Mouse (Mus musculus): Measurements from ENCODE around the gene Tmcc2. TPM values are rescaled to one million over a fixed set of nuclear protein-coding genes. Genes with fewer than 3 reads are reported as not detected.
A peak's percentile ranks its signal among the peaks of the same experiment; 100 is the strongest.

The Tmcc2 gene
- polyA plus RNA-seq, 1 experiment from 2014 or later = 37.2 TPM

GRCm38 (mm10) chr1:132326777-132327176, 64.3 kb downstream of the Tmcc2 start:
- H3K27ac ChIP-seq (ENCODE audit: low read length) = no peak overlapping the region
- ATAC-seq = no peak; the same call in 1 of the 2 replicates
- 43% methylated on average over 9 of the region's 9 CpGs for WGBS
- no peak overlapping the region for H3K4me2 ChIP-seq (replicated peaks; ENCODE audit: low read depth, low read length)
- no peaks in the 10 kb centered on the region for H3K27me3 ChIP-seq (replicated peaks; ENCODE audit: insufficient read depth, low read length)
- H3K4me1 ChIP-seq (ENCODE audit: insufficient read depth, low read depth, low read length) = peaks cover 7% of the 10 kb centered on the region; the same call in 1 of the 2 replicates
- TF ChIP-seq CTCF (IDR thresholded peaks at IDR 0.05) (no peak), EP300 (IDR thresholded peaks at IDR 0.05) (no peak)
- H3K9ac ChIP-seq (replicated peaks; ENCODE audit: low read depth) = no peak overlapping the region
- no peak for DNase-seq (ENCODE audit: low spot score)
- H3K9me3 ChIP-seq (ENCODE audit: low read length) = no peaks in the 10 kb centered on the region
- H3K4me3 ChIP-seq (ENCODE audit: low read depth, low read length) = no peak overlapping the region
- H3K36me3 ChIP-seq (ENCODE audit: insufficient read depth, low read length) = peaks cover 23% of the 10 kb centered on the region

DNA sequence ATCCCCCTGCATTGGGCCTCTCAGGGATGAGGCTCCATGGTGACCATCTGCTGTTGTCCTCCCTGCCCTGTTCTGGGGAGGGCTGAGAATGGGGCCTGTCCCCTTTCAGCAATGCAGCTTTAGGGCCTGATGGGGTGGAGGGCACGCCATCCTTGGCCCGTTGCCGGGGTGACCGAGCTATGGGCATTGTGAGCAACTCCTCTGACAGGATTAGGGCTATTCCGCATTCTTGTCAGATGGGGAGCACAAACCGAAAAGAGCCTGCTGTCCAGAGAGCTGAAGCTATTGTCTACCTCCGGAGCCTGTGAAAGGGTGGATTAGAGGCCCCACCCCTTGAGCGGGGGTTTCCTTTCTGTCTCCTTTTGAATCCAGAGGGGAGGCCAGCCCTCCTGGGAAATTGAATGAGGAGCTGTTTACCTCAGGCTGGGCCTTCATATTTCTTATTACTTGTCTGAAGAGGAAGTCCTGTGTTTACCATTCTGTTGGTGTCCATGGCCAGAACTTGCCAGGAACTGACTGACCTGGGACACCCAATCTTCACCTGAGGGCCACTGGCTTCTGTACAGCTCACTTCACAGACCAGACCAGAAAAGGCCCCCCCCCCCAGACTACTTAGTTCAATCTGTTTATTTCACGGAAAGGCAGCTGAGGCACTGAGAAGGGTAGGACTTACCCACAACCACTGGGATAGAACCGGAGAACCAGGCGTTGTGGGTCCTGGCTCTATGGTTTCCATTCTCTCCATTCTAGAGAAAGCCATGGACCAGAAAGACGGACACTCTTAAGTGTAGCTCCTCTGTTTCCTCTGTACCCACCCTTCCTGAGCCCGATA, 68.2 kb downstream of the Tmcc2 start:
- Histone ChIP-seq H3K4me2 (replicated peaks; ENCODE audit: low read depth, low read length) (no peak overlapping the region), H3K36me3 (ENCODE audit: insufficient read depth, low read length) (0 out of 2 replicates have a peak, but pooled peaks cover under 1% of the 10 kb centered on the region), H3K27me3 (replicated peaks; ENCODE audit: insufficient read depth, low read length) (no peaks in the 10 kb centered on the region), H3K9me3 (ENCODE audit: low read length) (no peaks in the 10 kb centered on the region), H3K9ac (replicated peaks; ENCODE audit: low read depth) (no peak overlapping the region), H3K4me1 (ENCODE audit: insufficient read depth, low read depth, low read length) (peaks cover 13% of the 10 kb centered on the region; the same call in 1 of the 2 replicates), H3K4me3 (ENCODE audit: low read depth, low read length) (no peak overlapping the region), H3K27ac (ENCODE audit: low read length) (no peak overlapping the region)
- TF ChIP-seq EP300 (IDR thresholded peaks at IDR 0.05) (peak; percentile 64), CTCF (IDR thresholded peaks at IDR 0.05) (peak; percentile 42)
- WGBS = 37% methylated on average over 13 of the region's 13 CpGs
- ATAC-seq = peak; percentile 37
- peak; percentile 56 for DNase-seq (ENCODE audit: low spot score)

DNA sequence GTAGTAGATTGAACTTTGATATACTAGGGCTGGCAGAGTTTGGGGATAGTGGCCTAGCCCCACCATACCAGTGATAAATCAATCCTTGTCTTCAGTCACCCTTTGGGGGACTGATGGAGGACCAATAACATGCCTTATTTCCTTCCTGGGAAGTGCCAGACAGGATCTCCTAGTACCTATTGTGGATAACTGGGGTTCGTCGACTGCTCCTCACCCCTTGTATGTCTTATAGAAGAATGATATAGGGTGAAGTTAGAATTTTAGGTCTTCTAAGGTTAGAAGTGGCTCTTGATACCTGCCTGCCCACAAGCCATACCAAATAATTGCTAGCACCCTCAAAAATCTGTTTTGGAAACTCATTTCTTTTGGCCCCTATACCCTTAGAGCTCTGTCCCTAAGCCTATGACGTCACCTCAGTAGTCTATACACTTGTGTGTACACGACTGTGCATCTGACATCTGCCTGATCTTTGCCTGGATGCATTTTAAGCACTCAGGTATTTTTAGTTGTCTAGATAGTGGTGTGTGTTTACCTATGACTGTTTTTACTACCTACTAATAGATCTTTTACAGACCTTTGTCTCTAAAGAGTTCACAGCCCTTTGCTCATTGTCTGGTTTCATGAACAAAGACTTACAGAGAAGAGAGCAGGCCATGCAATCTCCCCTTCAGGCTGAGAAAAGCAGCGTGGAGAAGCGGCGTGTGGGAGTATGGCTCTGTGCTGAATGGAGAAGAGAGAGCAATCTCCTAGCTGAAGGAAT, 69.1 kb downstream of the Tmcc2 start:
- Histone ChIP-seq H3K27ac (ENCODE audit: low read length) (no peak overlapping the region), H3K27me3 (replicated peaks; ENCODE audit: insufficient read depth, low read length) (no peaks in the 10 kb centered on the region), H3K36me3 (ENCODE audit: insufficient read depth, low read length) (no peaks in the 10 kb centered on the region), H3K9ac (replicated peaks; ENCODE audit: low read depth) (no peak overlapping the region), H3K4me3 (ENCODE audit: low read depth, low read length) (no peak overlapping the region), H3K4me1 (ENCODE audit: insufficient read depth, low read depth, low read length) (peaks cover 18% of the 10 kb centered on the region; the same call in 1 of the 2 replicates), H3K4me2 (replicated peaks; ENCODE audit: low read depth, low read length) (no peak overlapping the region), H3K9me3 (ENCODE audit: low read length) (no peaks in the 10 kb centered on the region)
- TF ChIP-seq CTCF (IDR thresholded peaks at IDR 0.05) (no peak), EP300 (IDR thresholded peaks at IDR 0.05) (no peak)
- 72% methylated on average over 7 of the region's 7 CpGs for WGBS
- ATAC-seq (no peak), DNase-seq (ENCODE audit: low spot score) (no peak)

GRCm38 (mm10) chr1:132319242-132319641, 71.8 kb downstream of the Tmcc2 start:
- Histone ChIP-seq H3K4me2 (replicated peaks; ENCODE audit: low read depth, low read length) (no peak overlapping the region), H3K27ac (ENCODE audit: low read length) (peak overlapping the region; percentile 66; the same call in 1 of the 2 replicates), H3K4me3 (ENCODE audit: low read depth, low read length) (no peak overlapping the region), H3K4me1 (ENCODE audit: insufficient read depth, low read depth, low read length) (peaks cover 18% of the 10 kb centered on the region; the same call in 1 of the 2 replicates), H3K9me3 (ENCODE audit: low read length) (no peaks in the 10 kb centered on the region), H3K36me3 (ENCODE audit: insufficient read depth, low read length) (no peaks in the 10 kb centered on the region), H3K27me3 (replicated peaks; ENCODE audit: insufficient read depth, low read length) (no peaks in the 10 kb centered on the region), H3K9ac (replicated peaks; ENCODE audit: low read depth) (no peak overlapping the region)
- WGBS = 35% methylated on average over 5 of the region's 5 CpGs
- DNase-seq (ENCODE audit: low spot score) (peak; percentile 94), ATAC-seq (peak; percentile 83)
- TF ChIP-seq CTCF (IDR thresholded peaks at IDR 0.05) (no peak), EP300 (IDR thresholded peaks at IDR 0.05) (peak; percentile 68)

DNA sequence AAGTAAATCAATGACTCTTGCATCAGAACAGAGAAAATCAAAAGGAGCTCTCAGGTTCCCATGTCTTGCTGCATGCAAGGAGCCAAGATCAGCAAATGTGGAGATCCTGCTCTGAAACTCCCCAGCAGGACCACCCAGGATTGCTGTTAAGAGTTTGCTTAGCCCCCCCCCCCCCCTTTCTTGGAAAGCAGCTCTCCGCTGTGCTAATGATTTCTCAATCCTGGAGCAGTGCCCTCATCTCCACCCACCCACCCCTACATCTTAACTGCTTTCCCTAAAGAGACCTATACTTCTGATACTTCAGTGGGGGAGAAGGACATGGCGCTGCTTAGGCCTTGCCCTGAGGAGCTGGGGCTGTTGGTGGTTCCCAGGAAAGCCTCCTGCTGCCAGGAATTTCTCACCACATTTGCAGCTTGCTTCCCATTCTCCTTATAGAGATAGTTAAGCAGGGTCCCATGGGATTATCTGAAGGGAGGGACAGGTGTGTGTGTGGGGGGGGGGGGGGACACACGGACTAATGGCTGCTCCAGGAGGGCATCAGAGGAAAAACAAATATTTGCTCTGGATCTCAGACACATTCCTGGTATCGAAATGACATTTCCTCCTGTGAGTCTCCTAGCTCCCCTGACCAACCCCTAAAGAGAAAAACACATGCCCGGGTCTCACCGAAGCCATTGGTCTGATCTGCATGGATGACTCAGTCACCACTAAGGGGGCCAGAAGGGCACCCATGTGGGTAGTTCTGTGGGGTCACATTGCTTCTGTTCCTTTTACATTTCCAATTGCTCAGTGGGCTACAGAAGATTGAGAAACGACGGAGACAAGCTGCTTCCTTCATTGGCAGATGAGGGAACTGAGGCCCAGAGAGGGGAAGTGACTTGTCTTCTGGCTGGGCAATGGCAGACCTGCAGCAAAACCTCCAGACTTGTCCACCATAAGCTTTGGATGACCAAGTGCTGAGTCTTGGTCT, 72.9 kb downstream of the Tmcc2 start:
- 31% methylated on average over 8 of the region's 8 CpGs for WGBS
- H3K27ac ChIP-seq (ENCODE audit: low read length) = peak overlapping the region; percentile 66
- ATAC-seq = peak; percentile 3; the same call in 1 of the 2 replicates
- no peaks in the 10 kb centered on the region for H3K36me3 ChIP-seq (ENCODE audit: insufficient read depth, low read length)
- H3K4me1 ChIP-seq (ENCODE audit: insufficient read depth, low read depth, low read length) = peaks cover 16% of the 10 kb centered on the region; the same call in 1 of the 2 replicates
- TF ChIP-seq EP300 (IDR thresholded peaks at IDR 0.05) = no peak
- TF ChIP-seq CTCF (IDR thresholded peaks at IDR 0.05) = 0 out of 2 replicates have a peak, but pooled peaks have one; percentile 5
- DNase-seq (ENCODE audit: low spot score) = peak; percentile 62
- no peak overlapping the region for H3K9ac ChIP-seq (replicated peaks; ENCODE audit: low read depth)
- H3K27me3 ChIP-seq (replicated peaks; ENCODE audit: insufficient read depth, low read length) = no peaks in the 10 kb centered on the region
- H3K9me3 ChIP-seq (ENCODE audit: low read length) = no peaks in the 10 kb centered on the region
- peak overlapping the region; percentile 57; the same call in 1 of the 2 replicates for H3K4me3 ChIP-seq (ENCODE audit: low read depth, low read length)
- H3K4me2 ChIP-seq (replicated peaks; ENCODE audit: low read depth, low read length) = peak overlapping the region; percentile 90

Data from lung, postnatal 0 days (tissue).